8 mouse cellular contexts compared by ENCODE assay signal in the genomic region with DNA sequence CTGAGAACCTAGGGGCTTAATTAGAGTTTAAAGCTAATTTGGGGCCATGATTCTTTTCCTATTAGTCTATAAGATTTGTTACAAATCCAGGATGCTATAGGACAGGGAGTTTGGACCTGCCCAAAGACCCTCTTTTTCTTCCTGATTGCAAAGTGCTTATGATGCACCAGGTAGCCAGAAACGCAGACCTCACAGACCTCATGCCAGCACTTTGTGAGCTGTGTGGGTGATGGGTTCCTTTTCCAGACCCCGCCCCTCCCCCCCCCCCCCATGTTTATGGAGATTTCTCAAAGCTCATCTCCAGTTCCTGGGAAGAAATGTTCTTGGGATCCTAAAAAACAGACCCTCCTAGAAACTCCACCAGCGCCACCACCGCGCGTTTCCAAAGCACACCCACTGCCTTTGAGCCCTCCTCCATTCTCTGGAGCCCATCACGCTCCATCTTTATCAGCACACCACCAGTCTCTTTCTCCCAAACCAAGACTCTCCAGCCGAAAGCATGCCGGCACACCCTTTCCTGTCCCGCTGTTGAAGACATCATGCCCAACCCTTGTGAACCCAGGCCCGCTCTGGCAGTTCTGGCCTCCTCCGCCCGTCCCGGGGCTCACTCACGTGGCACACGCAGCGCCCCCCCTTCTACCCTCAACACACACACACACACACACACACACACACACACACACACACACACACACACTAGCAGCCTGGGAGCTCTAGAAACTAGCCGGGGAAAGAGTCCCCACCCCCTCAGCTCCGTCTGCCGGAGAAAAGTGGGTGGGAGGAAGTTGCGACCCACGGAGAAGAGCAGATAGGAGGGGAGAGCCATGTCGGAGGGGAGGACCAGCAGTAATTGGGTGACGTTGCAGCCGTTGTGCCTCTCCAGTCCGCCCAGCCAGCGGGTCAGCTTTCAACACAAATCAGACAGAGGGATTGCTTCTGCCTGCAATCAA. TPM values are rescaled to one million over a fixed set of nuclear protein-coding genes. Genes with fewer than 3 reads are reported as not detected.
DNase-seq lines count a peak whose midpoint lies in the region; ATAC-seq lines count a peak whose summit lies in the region.

No protein-coding gene starts in this region.

- H3K9me3 ChIP-seq in lung, embryonic 15.5 days: no peaks in the 10 kb centered on the region

- peak; percentile 50 for DNase-seq in R1 (ENCODE audit: low read depth, low spot score)
- DNase-seq in cerebellum, postnatal 10 days: peak; percentile 81 to 83
- DNase-seq in frontal cortex, adult 2 months (ENCODE audit: extremely low spot score in 1 of 2, low spot score in 1 of 2): peak; percentile 69 to 81
- peak; percentile 88 for DNase-seq in layer of hippocampus, adult 9-11 months
- peak; percentile 58 for DNase-seq in ovary, adult 18-20 months (ENCODE audit: low spot score)
- peak; percentile 38 for DNase-seq in thymus, postnatal 14 days

- H3K27ac ChIP-seq in lung, embryonic 15.5 days: peak overlapping the region; percentile 78

- H3K9ac ChIP-seq in lung, embryonic 15.5 days: peak overlapping the region; percentile 32

- under 1% methylated on average over 26 of the region's 27 CpGs for WGBS in lung, embryonic 15.5 days

- H3K4me1 ChIP-seq in lung, embryonic 15.5 days: no peaks in the 10 kb centered on the region

- H3K36me3 ChIP-seq in lung, embryonic 15.5 days: no peaks in the 10 kb centered on the region

- H3K4me2 ChIP-seq in lung, embryonic 15.5 days: peak overlapping the region; percentile 63

- peak; percentile 95 to 97 for ATAC-seq in hematopoietic stem cell, adult 5-6 weeks (replicated peaks in 1 of 2; ENCODE audit: insufficient read depth in 1 of 2, low FRiP score in 2 of 2, low TSS enrichment in 1 of 2, low read depth in 1 of 2, poor library complexity in 2 of 2, severe bottlenecking in 2 of 2)
- peak; percentile 93 for ATAC-seq in lung, embryonic 15.5 days (ENCODE audit: borderline replicate concordance, extremely low read depth, low FRiP score, low TSS enrichment)

- no peaks in the 10 kb centered on the region for H3K27me3 ChIP-seq in lung, embryonic 15.5 days

- peak overlapping the region; percentile 47 for H3K4me3 ChIP-seq in lung, embryonic 15.5 days

RNA-seq across cellular contexts. Expression of a gene that starts 14.1 kb away (rescaled TPM):
- 215 and 258 TPM in 2 replicates for polyA plus RNA-seq in frontal cortex, adult 2 months (2012; rRNA removed)
- 437 and 485 TPM in 2 replicates for total RNA-seq in hematopoietic stem cell, adult 5-6 weeks (2017)
- polyA plus RNA-seq in lung, embryonic 15.5 days (2015; fragmentation: Nextera tagmentation; extraction: Ambion mirVana): 55.9 and 57.8 TPM in 2 replicates

Comparison
In these comparisons a context has a peak if more than half of its experiments do, and no peak if none do; other contexts are left out.
1. Peak in every context shown above with its lines: DNase-seq, ATAC-seq, H3K4me3 ChIP-seq and H3K27ac ChIP-seq.
2. DNase-seq: peak in every context shown above with its lines; median percentile 88 in layer of hippocampus, adult 9-11 months; 82 in cerebellum, postnatal 10 days; 75 in frontal cortex, adult 2 months; 58 in ovary, adult 18-20 months; 50 in R1; 38 in thymus, postnatal 14 days.